Mouse (Mus musculus) spleen, postnatal 4 days (tissue): ENCODE measurements around the gene Sac3d1.

ENCODE experiments used
- DNase-seq, 2 experiments: peaks; one replicate each; pipeline ENCODE4 v3.0.0; 2022; ENCODE audit warnings: low spot score in 2 of 2

The Sac3d1 gene

DNA sequence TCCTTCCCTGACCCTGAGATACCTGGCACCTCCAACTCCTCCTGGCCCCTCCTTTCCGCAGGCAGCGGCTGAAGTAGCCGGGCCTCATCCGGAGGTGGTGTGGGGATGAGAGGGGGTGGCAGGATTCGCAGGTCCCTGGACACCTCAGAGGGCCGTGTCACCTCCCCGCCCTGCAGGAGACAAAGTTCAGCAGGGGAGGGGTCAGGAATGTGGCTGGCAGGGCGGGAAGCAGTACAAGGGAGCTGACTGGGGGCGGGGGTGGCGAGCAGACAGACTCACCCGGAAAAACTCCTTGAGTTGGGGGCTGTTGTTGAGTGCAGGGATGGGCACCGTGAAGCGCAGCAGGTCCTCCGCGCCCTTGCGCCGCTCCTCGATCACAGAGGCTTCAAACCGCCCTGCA lies 3.3 kb upstream of the Sac3d1 start:
- DNase-seq: peak in 1 of 2 experiments; percentile 62

DNA sequence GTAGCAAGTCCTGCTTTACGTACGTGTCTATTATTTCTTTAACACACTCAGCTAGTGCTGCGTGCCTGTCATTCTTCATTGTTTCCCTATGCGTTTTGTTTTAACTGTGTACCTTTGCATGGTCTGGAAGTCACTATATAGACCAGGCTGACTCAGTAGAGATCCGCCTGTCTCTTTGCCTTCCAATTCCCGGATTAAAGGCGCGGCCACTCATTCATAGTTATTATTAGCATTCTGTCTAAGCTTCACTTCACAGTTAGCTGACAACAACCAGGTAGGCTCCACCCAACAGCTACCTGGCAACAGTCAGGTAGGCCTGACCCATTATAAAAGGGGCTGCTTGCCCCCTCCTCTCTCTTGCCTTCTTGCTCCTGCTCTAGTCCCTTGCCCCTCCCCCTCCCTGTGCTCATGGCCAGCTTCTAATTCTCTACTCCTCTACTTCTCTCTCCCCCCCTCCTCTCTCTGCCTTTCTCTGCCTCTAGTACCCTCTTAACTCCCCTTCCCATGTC lies 281 bp upstream of the Sac3d1 start:
- no peak for DNase-seq

DNA sequence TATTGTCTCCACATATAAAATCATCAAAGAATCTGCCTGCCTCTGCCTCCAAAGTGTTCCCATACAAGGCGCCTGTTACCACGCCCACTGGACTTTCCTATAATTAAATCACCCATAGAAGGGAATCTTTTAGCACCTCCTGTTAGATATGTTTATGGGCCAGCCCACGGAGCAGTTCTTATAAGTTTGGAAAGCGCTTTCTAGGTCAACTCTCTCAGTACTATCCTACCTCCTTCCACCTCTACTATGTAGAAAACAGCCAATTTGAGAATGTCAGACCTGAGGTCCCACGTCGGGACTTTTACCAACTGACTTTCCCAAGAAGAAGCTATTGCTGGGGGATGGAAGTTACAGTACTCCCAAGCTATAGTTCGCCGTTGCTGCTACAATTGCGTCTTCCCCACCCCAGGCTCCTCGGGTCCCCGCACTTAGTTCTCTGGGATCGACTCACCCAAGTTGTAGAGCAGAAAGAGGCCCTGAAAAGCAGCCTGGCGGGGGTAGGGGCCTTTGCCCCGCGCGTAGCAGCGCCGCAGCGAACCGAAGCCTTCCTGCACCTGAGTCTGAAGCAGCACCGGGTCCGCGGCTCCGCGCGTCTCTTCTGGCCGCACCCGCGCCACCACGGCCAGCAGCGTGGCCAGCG lies 984 bp downstream of the Sac3d1 start:
- DNase-seq: no peak

DNA sequence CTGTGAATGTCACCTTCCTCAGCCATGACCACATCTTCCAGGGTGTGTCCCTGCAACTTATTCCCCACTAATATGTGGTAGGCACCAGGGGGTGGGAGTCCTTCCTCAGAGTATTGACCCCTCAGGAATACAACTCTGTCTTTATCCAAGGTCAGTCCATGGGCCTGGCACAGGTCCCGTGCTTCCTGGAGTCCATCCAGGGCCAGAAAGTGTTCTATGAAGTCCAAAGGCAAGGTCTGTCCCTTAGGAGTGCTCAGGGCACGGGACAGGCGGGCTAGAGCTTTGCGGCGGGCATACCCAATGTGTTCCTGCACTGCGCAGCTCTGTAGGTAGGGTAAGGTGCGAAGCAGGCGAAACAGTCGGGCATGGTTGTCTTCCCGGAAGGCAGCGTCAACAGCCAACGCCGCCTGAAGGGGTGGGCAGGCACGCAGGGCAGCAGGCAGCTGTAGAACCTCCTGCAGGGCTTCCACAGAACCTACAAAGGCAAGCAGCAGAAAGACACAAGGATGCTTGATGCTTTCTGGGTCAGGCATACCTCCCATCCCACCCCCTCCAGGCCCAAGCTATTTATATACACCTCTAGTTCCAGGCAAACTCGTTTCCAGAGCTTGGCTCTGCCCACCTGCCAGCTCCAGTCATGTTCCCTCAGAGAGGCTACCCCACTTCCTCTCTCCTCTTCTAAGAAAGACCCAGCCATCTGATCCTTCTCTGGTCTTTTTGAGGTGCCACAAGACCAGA lies 2.2 kb downstream of the Sac3d1 start:
- DNase-seq: no peak

DNA sequence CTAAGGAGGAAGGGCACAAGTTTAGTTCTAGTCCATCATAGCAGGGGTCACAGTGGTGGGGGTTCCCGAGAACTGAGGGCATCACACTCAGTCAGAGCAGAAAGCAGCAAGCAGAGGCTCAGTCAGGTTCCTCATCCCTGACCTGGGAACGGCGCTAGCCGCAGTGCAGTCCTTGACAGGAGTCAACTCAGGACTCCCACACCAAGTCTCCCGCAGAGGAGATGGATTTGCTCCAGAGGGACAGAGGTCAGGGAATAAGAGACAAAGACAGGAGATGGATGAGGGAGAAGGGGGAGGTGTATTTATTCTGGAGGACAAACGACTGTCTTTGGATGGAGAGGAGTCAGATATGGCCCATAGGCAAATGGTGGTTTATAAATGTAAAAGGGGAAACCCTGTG lies 5.3 kb downstream of the Sac3d1 start:
- DNase-seq: no peak

DNA sequence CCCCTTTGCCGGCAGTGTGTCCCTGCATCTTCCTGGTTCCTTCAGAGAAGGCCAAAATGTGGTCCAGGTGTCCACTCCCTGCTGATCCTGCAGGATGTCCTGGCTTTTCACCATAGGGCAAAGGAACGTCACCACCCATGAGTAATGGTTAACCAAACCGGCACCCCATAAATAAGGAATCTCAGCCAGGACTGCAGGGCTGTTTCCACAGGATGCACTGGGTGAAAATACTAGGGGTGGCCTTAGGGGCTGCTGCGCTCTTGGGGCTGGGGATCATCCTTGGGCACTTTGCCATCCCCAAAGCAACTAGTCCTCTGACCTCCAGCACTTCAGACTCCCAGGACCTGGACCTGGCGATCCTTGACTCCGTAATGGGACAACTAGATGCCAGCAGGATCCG lies 12.9 kb downstream of the Sac3d1 start, which contains the start of gene Naaladl1:
Gene Naaladl1, plus strand, starts transcription at position 197 of the 400 bp plus-strand sequence.
- peak in 1 of 2 experiments; percentile 57 for DNase-seq

DNA sequence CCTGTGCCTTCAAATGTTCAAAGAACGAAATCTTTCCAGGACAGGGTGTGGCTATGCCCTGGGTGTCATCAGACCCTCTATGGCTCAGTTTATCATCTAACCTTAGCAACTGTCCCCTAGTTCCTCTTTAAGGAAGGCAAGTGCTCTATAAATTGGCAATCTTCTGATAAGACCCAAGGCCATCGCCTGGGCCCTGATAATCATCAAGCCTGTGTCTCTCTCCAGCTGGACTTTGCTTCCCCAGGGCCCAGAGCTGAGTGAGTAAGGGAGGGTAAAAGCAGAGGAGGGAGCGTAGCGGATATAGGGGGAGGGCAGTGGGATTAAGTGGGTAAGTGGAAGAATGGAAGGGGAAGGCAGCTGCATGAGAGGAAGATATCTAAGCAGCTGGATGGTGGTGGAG lies 14.0 kb downstream of the Sac3d1 start:
- no peak for DNase-seq

DNA sequence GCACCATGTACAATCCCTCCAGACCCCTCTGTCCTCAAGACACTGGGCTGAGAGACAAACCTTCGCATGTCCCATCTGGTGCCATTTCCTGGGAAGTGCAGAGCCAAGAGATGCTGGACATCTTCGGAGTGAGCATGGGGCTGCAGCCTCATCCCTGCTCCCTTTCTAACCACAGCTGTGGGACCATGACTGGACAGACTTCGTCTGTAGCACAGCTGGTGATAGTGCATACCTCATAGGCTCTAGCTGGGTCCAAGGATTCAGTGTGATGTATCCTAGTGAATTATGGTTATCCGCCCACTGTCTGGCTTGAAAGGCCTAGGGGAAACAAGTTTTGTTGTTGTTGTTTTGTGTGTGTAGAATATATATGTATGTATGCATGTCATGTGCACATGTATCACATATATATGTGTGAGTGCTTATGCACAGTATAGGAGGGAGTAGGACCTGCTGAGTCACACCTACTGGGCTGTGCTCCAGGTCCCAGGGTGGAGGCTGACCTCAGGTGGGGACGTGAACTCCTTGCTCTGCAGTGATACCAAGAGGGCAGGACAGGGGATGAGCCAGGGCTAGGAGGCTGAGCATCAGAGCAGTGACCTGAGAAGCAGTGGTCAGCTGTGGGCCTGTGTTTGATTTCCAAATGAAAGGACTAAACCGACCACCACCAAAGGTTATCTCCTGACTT lies 16.1 kb downstream of the Sac3d1 start:
- DNase-seq: peak; percentile 82 to 86

DNA sequence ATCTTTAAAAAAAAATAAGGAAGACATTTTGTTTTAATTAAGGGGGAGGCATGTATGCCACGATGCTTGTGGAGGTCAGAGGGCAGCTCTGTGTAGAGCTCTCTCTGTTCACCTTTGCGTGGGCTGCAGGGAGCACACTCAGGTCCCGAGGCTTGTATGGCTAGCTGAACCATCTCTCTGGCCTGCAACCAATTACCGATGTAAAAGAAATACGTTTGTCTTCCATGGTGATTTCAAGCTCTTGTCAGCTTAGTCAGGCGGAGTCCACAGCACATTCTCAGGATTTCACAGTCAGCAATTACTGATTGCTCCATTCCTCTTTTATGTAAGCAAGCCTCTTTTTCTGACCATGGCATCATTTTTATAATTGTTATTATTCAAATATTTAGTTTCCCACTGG lies 17.3 kb downstream of the Sac3d1 start:
- no peak for DNase-seq

DNA sequence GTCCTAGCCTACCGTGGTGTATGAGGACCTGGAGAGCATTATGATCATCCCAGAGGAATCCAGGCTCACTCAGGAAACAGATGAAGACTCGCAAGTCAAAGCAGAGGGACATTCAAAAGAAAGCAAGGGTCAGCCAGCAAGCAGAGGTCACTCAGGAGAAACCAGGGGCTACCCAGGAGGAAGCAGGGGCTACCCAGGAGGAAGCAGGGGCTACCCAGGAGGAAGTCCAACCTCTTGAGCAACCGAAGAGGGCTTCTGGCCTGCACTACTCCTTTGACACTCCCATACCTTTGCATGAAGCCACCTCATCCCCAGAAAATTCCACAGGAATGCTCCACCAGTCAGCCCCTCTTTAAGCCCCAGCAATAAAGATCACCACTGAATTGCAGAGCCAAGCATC lies 20.6 kb downstream of the Sac3d1 start:
- DNase-seq: no peak

DNA sequence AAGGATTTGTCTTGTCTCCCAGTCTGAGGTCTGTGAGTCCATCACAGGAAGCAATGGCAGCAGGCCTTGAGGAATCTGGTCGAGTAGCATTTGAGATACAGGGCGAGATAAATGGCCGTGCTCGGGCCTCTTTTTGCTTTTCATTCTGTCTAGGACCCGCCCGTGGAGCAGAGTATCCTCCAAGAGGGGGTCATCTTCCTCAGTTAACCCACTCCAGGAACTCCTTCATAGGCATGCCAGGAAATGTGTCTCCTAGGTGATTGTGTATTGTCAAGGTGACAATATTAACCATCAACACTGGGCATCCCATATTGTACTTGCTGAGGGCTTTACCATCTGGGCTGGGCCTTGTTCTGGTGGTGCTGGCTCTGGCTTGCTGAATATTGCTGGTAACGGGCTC lies 24.3 kb downstream of the Sac3d1 start, which contains the start of gene AC131692.1:
Gene AC131692.1, plus strand, starts transcription at position 301 of the 400 bp plus-strand sequence.
- DNase-seq: no peak

DNA sequence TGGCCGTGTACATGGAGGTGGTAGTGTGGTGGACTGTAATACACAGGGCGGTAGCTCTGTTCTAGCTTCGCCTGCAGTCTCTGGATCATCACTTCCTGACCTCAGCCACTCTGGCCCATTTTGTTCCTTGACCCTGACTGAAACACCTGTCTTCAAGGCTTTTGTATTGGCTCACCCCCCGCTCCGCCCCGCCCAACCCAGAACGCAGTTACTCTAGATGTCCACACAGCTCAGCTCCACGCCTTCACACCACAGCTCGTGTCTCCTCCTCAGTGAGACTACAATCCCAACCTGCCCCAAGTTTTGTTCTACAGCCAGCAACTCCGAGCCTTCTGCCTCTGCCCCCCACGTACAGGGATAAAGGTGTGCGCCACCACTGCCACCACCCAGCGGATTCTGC lies 29.6 kb downstream of the Sac3d1 start:
- DNase-seq: no peak

DNA sequence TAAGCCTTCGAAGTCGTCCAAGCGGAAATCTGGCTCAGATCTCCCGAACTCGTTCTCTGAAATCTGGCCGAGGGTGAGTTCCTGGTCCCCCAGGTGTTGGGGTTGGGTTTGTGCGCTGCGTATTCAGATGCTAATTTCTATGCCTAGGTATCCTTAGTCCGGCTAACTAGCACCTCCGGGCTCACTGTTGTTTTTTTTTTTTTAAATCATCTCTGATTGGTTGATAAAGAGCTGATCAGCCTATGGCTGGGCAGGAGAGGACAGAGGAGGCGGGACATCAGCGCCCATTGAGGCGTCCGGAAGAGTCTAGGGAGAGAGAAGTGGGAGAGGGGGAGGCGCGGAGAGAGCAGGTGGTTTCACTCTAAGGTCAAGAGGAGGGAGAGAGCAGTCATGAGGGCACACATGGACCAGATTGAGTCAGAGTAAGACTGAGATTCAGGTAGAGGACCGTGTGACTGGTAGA lies 33.0 kb downstream of the Sac3d1 start:
- DNase-seq: peak; percentile 75 to 83

DNA sequence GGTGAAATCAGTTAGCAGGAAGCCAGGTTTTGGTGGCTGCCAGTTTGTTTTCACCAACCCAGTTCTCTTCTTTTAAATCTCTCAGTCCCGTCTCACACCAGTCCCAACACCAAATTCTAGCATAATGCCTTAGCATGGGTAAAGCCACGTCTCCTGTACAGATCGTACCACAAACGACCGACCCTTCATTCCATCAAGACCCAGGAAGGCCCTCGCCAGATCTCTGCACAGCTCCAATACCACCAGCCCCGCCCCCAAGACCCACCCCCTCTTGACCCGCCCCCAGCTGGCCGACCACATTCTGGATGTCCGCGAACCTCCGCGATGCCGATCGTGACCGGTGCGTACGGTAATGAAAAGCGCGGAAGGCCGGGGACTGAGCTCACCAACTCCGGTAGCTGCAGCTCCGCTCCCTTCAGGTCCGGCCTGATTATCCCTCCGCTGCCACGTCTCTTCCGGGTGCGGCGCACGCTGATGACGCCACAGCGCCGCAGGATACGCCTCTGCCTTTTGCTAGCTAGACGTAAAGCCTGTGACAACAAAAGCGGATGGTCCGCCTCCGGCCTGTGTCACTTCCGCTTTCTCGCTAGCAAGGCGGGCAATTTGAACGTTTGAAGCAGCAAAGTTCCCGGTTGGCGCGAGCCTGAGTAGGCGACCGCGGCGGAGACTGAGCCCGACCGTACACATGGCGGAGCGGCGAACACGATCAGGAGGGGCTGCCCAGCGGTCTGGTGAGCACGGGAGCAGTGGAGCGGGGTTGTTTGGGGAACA lies 33.8 kb downstream of the Sac3d1 start, which contains the start of the genes Zfpl1 and Cdca5:
Gene Zfpl1, minus strand, starts transcription at position 479 of the 771 bp plus-strand sequence.
Gene Cdca5, plus strand, starts transcription at position 506 of the 771 bp plus-strand sequence.
- DNase-seq: peak; percentile 95 to 97

DNA sequence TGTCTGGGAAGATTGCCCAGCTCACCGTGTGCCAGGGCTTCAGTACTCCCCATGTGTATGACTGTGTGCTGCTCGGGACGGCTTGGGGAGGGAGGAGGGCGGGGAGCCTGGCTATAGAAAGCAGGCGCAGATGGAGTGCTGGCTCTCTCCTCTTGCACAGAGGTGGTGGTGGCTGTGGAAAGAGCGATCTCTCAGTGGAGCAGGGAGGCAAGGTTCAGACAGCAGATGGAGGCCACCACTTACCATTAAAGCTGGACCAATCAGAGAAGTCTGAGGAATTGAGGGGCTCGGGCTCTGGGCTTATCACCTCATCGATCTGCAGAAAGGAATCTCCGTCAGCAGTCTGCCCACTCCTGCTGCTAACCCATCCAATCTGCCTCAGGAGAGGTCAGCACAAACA lies 36.3 kb downstream of the Sac3d1 start, which contains the start of gene Gm28374:
Gene Gm28374, minus strand, starts transcription at position 101 of the 400 bp plus-strand sequence.
- DNase-seq: no peak

DNA sequence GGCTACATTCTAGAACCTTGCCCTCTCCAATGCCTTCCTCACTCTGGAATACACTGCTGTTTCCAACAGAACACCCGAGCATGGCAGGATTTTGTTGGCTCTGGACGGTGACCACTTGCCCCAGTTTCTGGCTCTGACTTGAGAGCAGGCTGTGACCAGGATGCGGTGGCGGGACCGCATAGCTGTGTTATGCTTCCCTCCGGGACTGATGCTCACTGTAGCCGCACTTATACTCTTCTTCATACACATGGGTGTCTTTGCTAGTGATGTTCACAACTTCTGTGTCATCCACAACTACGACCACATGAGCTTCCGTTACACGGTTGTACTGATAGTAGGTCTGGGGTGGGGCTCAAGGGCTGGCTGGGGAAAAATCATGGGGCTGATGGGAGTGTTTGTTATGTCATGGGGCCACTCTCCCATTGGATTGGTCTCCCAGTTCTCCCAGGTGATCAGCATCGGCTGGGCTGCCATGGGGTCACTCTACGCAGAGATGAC lies 38.4 kb downstream of the Sac3d1 start, which contains the start of gene Tmem262:
Gene Tmem262, plus strand, starts transcription at position 51 of the 498 bp plus-strand sequence.
- DNase-seq: no peak

DNA sequence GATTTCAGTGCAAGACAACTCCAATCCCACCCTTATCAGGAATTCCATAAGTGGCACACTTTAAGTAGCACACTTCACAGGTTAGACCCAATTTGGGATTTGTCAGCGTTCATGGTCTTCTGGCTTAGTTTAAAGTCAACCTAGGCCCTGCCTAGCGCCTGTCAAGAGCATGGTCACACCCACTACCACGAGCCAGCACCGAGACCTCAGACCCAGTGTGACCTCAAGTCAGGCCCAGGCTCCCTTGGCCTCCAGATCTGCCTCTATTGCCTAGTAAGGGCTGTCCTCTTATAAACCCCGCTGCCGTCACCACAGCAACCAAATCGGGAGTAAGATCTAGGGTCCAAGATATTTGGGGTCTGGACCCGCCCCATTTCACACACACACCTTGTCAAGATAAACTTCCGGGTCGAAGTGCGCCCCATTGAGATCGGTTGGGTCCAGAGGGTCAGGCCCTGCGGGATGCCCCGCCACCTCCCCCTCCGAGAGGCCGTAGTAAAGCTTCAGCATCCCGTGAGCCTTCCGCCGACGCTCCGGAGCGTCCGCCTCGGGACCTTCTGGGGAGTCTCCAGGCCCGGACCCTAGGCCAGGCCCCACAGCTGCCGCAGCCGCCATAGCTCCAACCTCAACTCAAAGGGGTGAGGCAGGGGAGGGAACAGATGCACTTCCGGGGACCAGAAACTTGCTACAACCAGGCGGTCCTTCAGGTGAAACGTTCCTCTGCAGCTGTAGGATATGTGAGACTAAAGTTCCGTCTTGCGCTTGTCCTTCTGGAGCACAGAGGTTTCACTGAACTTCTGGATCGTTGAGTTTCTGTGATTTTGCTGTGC lies 41.7 kb downstream of the Sac3d1 start, which contains the start of gene Vps51:
Gene Vps51, minus strand, starts transcription at position 668 of the 830 bp plus-strand sequence.
- DNase-seq: peak; percentile 86 to 88

DNA sequence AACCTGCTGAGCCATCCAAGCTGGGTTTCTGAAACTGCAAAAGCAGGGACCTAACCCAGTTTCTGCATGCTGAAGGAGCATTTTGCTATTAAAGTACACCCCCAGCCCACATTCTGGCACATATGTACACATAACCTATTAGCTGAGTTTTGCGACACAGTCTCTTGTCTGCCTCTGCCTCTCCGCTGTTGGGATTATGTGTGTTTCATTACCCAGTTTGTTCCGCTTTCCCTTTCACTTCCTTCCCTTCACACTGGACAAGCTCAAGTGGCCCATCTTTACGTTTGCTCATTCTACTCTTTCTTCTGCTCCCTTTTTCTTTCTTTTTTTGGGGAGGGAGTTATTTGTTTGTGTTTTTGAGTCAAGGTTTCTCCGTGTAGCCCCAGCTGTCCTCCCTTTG lies 44.6 kb downstream of the Sac3d1 start:
- DNase-seq: no peak

DNA sequence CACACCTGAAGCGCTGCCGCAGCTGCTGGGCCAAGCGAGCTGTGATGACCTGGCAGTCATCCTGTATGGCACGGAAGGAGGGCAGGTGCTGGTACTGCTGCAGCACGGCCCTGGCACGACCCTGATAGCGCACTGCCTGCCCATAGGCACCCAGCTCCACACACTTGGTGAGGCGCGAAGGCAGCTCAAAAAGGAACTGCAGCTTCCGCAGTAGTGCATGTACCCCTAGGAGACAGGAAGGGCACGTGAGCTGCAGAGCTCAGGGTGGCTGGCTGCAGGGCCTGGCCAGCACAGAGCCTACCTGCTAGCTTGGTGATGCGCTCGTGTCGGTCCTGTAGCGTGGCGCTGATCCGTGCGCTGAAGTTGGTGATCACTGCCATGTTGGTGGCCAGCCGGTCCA lies 47.2 kb downstream of the Sac3d1 start:
- DNase-seq: no peak
